Mouse (Mus musculus) adrenal gland, adult 8-10 months (tissue): ENCODE results near the gene Olfr1310. TPM values are rescaled to one million over a fixed set of nuclear protein-coding genes. Genes with fewer than 3 reads are reported as not detected.
"Not testable (repeated sequence)": the region's sequence is repeated elsewhere in the genome, so short reads cannot be mapped to it uniquely, and the experiment has no call there.

Experiments
- DNase-seq: peaks from one replicate; pipeline ENCODE4 v3.0.0; 2022
- total RNA-seq, 4 experiments: library from RNA; stranded (reverse); gene quantifications; 2 replicates each; pipeline ENCODE4 v1.2.4; 2022

Olfr1310 gene
- not detected for total RNA-seq

DNA sequence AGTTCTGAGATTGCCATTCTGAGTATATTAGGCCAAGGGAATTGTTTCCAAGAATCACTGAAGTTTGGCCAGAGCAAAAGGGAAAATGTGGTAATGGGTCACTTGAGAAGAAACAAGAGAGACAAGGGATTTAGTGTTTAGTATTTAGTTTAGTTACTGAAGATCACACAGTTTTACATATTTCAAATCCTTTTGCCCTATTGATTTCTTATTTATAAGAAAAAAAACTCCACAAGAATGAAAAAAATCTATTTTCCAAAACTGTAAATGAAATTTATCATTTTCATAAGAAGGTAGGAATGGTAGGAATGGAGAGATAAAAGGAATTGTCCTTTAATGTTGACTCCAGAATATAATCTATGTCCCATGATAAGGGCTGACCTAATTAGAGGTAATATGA, at the start of gene Olfr1310:
Gene Olfr1310 (minus strand): TSS at position 101 of the 400 bp plus-strand sequence.
- no peak for DNase-seq

GRCm38 (mm10) chr2:112050138-112050537, 37.6 kb upstream of the Olfr1310 start, which contains the start of gene Olfr1312:
Gene Olfr1312, minus strand, starts transcription at chr2:112050238.
- no peak for DNase-seq

DNA sequence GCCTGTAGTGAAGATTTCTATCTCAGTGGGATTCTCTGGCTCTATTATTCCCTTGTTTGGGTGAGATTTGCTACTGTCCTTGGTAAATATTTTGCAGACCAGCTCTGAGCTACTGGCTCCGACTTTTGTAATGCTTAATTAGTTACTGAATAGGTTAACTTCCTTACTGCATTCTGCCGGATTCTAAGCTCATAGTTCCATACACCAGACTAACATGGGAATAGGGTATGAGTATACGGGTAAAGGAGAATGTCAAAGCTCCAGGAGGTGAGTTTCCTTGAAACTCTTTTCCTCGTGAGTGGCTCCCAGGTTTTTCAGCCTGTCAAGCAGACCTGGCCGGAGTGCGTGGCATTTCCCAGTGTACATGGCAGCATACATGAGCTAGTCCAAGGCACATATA, 14.5 kb upstream of the Olfr1310 start:
- not testable (repeated sequence) for DNase-seq

- DNase-seq, result no peak
These were observed 11.8 kb upstream of the Olfr1310 start, which contains the start of gene Olfr1311 for GRCm38 (mm10) chr2:112024312-112024711. Gene Olfr1311, minus strand, starts transcription at chr2:112024412.

DNA sequence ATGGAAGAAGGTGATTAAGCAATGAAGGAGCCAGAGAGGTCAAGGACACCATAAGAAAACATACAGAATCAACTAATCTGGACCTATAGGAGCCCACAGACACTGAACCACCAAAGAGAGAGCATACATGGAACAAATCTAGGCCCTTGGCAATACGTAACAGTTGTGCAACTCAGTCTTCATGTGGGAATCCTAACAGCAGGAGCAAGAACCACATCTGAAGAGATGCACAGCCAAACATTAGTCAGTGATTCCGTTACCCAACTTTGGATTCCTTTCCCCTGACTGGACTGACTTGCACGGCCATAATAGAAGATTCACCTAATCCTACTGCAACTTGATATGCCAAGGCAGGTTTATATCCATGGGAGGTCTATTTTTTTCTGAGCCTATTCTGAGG, 2.4 kb upstream of the Olfr1310 start:
- DNase-seq, result no peak

DNA sequence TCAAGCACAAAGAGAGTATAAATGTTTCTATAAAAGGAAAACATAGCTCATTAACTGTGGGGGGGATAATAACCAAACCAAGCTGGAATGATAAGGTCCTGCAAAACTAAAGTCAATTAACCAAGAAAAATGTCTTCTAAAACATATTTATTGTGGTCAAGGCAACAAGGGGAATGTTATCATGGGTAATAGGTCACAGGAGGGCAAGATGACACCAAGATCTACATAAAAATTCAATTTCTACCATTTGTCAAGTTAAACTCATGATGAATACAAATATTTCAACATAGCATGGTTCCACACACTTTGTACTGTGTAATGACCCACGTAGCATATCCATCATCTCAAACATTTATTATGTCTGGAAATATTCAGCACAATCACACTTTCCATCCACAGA, 22.3 kb downstream of the Olfr1310 start, which contains the start of gene Olfr1309:
Gene Olfr1309 (minus strand): TSS at position 101 of the 400 bp plus-strand sequence.
- DNase-seq, result no peak

GRCm38 (mm10) chr2:111964844-111965243, 47.7 kb downstream of the Olfr1310 start, which contains the start of gene Olfr1308:
Gene Olfr1308, minus strand, starts transcription at chr2:111964944.
- DNase-seq, result no peak

Other genes with a start within 250 kb of the Olfr1310 start
- gene Olfr1302, start 235.3 kb downstream of the Olfr1310 start, total RNA-seq, result not detected
- not detected for gene Olfr1303, start 192.4 kb downstream of the Olfr1310 start, total RNA-seq
- gene Olfr1305, start 135.6 kb downstream of the Olfr1310 start, total RNA-seq, result not detected
- gene Olfr1306, start 96.4 kb downstream of the Olfr1310 start, total RNA-seq, result not detected
- gene Olfr1307, start 63.3 kb downstream of the Olfr1310 start, total RNA-seq, result not detected
- gene Olfr1308, start 47.8 kb downstream of the Olfr1310 start, total RNA-seq, result not detected
- not detected for gene Olfr1309, start 22.4 kb downstream of the Olfr1310 start, total RNA-seq
- not detected for gene Olfr1311, start 11.7 kb upstream of the Olfr1310 start, total RNA-seq
- not detected for gene Olfr1312, start 37.5 kb upstream of the Olfr1310 start, total RNA-seq
- not detected for gene Olfr1313, start 65.1 kb upstream of the Olfr1310 start, total RNA-seq
- not detected for gene Olfr1314, start 84.1 kb upstream of the Olfr1310 start, total RNA-seq
- gene Olfr1315-ps1, start 102.7 kb upstream of the Olfr1310 start, total RNA-seq, result not detected
- gene Olfr1316, start 122.3 kb upstream of the Olfr1310 start, total RNA-seq, result not detected
- not detected for gene Olfr1317, start 127.6 kb upstream of the Olfr1310 start, total RNA-seq
- gene Olfr1318, start 141.5 kb upstream of the Olfr1310 start, total RNA-seq, result not detected
- 10 to 100 TPM in 1 of 4 experiments, 1 to 10 TPM in 3; 5.1 to 10.7 (median 7.1) TPM for gene Lpcat4, start 226.8 kb upstream of the Olfr1310 start, total RNA-seq
- gene Nutm1, start 246.6 kb upstream of the Olfr1310 start, total RNA-seq, result under 1 TPM in 1 of 4 experiments, not detected in 3; 0.06 TPM
- 100 to 1,000 TPM in 2 of 4 experiments, 10 to 100 TPM in 2; 77.3 to 151 (median 111) TPM for gene Nop10, start 249.2 kb upstream of the Olfr1310 start, total RNA-seq